Mouse (Mus musculus) spleen, postnatal 4 days (tissue): ENCODE results near the gene Gm5426.
A peak's percentile ranks its signal among the peaks of the same experiment; 100 is the strongest.
"Not testable (repeated sequence)": the region's sequence is repeated elsewhere in the genome, so short reads cannot be mapped to it uniquely, and the experiment has no call there.

Experiments used
- DNase-seq, 2 experiments: peaks; one replicate each; pipeline ENCODE4 v3.0.0; 2022; ENCODE audit warnings: low spot score in 2 of 2

The Gm5426 gene

GRCm38 (mm10) chr10:96138585-96138984, 2.2 kb downstream of the Gm5426 start:
- DNase-seq, result no peak

GRCm38 (mm10) chr10:96139274-96139673, 2.9 kb downstream of the Gm5426 start:
- DNase-seq, result not testable (repeated sequence)

GRCm38 (mm10) chr10:96146578-96146977, 10.2 kb downstream of the Gm5426 start:
- no peak for DNase-seq

- DNase-seq, result no peak
These were observed 11.9 kb downstream of the Gm5426 start for GRCm38 (mm10) chr10:96148250-96148699.

- DNase-seq, result no peak
These were observed 14.2 kb downstream of the Gm5426 start for GRCm38 (mm10) chr10:96150401-96151116.

GRCm38 (mm10) chr10:96153315-96153714, 16.9 kb downstream of the Gm5426 start:
- no peak for DNase-seq

- no peak for DNase-seq
These were observed 26.7 kb downstream of the Gm5426 start for GRCm38 (mm10) chr10:96162975-96163706.

GRCm38 (mm10) chr10:96163791-96164190, 27.4 kb downstream of the Gm5426 start:
- DNase-seq, result no peak

GRCm38 (mm10) chr10:96165260-96165659, 28.9 kb downstream of the Gm5426 start:
- DNase-seq, result no peak

GRCm38 (mm10) chr10:96168998-96169397, 32.6 kb downstream of the Gm5426 start:
- DNase-seq, result no peak

GRCm38 (mm10) chr10:96171546-96171945, 35.1 kb downstream of the Gm5426 start:
- DNase-seq, result no peak

- no peak for DNase-seq
These were observed 36.6 kb downstream of the Gm5426 start for GRCm38 (mm10) chr10:96172964-96173363.

GRCm38 (mm10) chr10:96173771-96174170, 37.4 kb downstream of the Gm5426 start:
- DNase-seq, result peak in 1 of 2 experiments; percentile 17

- peak in 1 of 2 experiments; percentile 31 for DNase-seq
These were observed 40.5 kb downstream of the Gm5426 start for GRCm38 (mm10) chr10:96176916-96177315.

GRCm38 (mm10) chr10:96180554-96181397, 44.4 kb downstream of the Gm5426 start:
- peak in 1 of 2 experiments; percentile 55 for DNase-seq

GRCm38 (mm10) chr10:96181398-96181790, 45.0 kb downstream of the Gm5426 start:
- DNase-seq, result peak; percentile 23 to 63

GRCm38 (mm10) chr10:96181883-96182628, 45.7 kb downstream of the Gm5426 start:
- peak in 1 of 2 experiments; percentile 9 for DNase-seq

GRCm38 (mm10) chr10:96185026-96185425, 48.6 kb downstream of the Gm5426 start:
- DNase-seq, result peak in 1 of 2 experiments; percentile 42

GRCm38 (mm10) chr10:96185601-96186000, 49.2 kb downstream of the Gm5426 start:
- DNase-seq, result no peak
